Mouse (Mus musculus): ENCODE results near the gene C2cd4b. TPM values are rescaled to one million over a fixed set of nuclear protein-coding genes. Genes with fewer than 3 reads are reported as not detected.
"Not testable (repeated sequence)": the region's sequence is repeated elsewhere in the genome, so short reads cannot be mapped to it uniquely, and the experiment has no call there.

C2cd4b gene
- polyA plus RNA-seq, 1 experiment, result not detected

DNA sequence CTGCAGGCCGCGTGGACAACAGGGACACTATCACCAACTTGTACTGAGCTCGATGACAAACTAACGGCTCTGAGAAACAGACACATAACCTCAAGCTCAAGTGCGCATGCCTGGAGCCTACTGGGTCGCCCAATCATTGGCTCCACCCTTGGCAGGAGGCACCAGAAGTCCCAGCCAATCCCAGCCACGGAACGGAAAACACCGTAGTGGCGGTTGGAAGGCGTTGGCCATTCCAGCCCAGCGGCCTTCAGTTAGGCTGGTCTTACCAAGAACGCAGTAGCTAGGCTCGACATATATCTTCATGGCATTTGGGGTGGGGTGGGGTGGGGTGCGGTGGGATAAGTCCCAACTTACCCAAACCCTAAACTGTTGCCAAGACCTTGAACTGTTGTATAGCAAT lies 25.5 kb upstream of the C2cd4b start:
- no peak overlapping the region for H3K4me3 ChIP-seq (replicated peaks; ENCODE audit: control insufficient read depth, low read depth, low read length)

DNA sequence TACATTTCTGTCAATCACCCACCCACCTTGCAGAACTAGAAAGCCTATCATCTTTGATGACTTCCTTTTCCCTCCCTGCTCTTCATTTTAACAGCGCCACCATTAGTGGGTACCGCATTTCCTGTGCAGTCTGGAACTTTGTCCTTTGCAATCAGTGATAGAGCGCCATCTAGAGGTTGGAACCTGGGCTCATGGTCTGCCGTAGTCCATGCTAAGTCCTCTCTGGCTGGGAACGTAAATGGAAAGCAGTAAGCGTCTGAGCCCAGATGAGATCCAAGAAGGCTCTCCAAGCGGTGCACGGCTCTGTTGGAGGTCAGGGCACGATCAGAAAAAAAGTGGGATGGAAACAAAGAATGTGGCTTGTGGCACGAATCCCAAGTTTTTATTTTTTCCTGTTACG lies 23.8 kb upstream of the C2cd4b start:
- Histone ChIP-seq H3K27ac (ENCODE audit: control insufficient read depth, insufficient read depth, low read depth, low read length, poor library complexity) (no peak overlapping the region), H3K4me3 (replicated peaks; ENCODE audit: control insufficient read depth, low read depth, low read length) (no peak overlapping the region), H3K4me1 (ENCODE audit: control insufficient read depth, insufficient read depth, low read length) (no peaks in the 10 kb centered on the region)
- 47% methylated on average over 11 of the region's 11 CpGs for WGBS
- TF ChIP-seq POLR2A (IDR thresholded peaks at IDR 0.05; ENCODE audit: borderline replicate concordance, control insufficient read depth, low read depth, low read length), result no peak
- peak; percentile 26; the same call in 1 of the 2 replicates for TF ChIP-seq CTCF (IDR thresholded peaks at IDR 0.05; ENCODE audit: control insufficient read depth, insufficient read depth, low read length)

More for the DNA sequence above, 25.5 kb upstream of the C2cd4b start:
- 92% methylated on average over 15 of the region's 15 CpGs for WGBS
- H3K27ac ChIP-seq (ENCODE audit: control insufficient read depth, insufficient read depth, low read depth, low read length, poor library complexity), result no peak overlapping the region
- TF ChIP-seq CTCF (IDR thresholded peaks at IDR 0.05; ENCODE audit: control insufficient read depth, insufficient read depth, low read length) (no peak), POLR2A (IDR thresholded peaks at IDR 0.05; ENCODE audit: borderline replicate concordance, control insufficient read depth, low read depth, low read length) (no peak)
- no peaks in the 10 kb centered on the region for H3K4me1 ChIP-seq (ENCODE audit: control insufficient read depth, insufficient read depth, low read length)

DNA sequence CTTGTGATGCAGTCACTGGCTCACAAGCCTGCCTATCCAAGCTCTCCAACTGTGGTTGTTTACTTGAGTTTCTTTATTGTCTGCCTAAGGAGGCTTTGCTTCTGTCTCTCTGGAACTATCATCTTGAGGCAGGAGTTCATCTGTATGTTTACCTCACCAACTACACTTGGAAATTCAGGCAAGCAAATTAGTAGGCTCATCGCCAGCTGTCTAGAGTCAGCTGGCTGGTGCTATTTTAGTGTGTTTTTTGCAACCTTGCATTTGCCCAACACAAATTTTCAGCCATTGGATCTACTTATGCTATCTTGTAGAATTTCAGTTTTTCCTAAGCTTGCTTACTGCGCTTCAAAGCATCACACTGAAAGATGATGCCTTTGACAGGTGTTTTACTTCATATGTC lies 18.0 kb upstream of the C2cd4b start:
- H3K4me1 ChIP-seq (ENCODE audit: control insufficient read depth, insufficient read depth, low read length), result no peaks in the 10 kb centered on the region
- no peak overlapping the region for H3K4me3 ChIP-seq (replicated peaks; ENCODE audit: control insufficient read depth, low read depth, low read length)
- 89% methylated on average over 2 of the region's 2 CpGs for WGBS
- H3K27ac ChIP-seq (ENCODE audit: control insufficient read depth, insufficient read depth, low read depth, low read length, poor library complexity), result no peak overlapping the region
- no peak for TF ChIP-seq POLR2A (IDR thresholded peaks at IDR 0.05; ENCODE audit: borderline replicate concordance, control insufficient read depth, low read depth, low read length)
- TF ChIP-seq CTCF (IDR thresholded peaks at IDR 0.05; ENCODE audit: control insufficient read depth, insufficient read depth, low read length), result no peak

DNA sequence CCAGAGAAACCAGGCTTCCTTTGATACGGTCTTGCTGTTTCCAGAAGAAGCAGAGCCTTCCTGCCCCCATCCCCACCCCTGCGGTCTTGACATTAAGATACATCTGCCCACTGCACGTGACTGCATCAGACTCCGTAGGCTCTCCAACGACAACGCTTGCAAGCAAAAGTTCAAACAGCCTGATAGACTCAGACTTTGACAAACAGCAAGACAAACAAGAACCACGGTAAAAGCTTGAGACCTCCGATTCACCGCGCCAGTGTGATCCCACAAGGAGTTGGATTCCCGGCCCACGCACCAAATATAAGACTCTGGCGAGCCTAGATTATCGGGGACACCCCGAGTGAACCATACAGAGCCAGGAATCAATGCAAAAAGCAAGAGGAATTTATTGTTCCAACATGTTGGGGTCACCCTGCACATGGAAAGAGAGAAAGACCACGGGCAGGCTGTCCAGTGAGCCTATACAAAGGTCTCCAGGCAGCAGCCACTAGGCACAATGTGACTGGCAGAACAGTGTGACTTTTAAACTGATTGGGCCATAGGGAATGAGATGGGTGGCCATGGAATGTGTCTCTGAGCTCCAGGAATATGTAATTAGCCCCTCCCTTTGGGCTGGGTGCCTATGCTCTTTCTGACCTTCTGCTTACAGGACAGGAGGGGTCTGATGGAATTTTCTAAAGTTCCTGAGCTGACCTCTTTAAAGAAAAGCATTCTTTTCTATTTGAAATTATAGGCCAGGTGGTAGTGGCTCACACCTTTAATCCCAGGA lies 5.6 kb upstream of the C2cd4b start:
- whole genome bisulfite sequencing, result 86% methylated on average over 16 of the region's 16 CpGs
- no peak for TF ChIP-seq POLR2A (IDR thresholded peaks at IDR 0.05; ENCODE audit: borderline replicate concordance, control insufficient read depth, low read depth, low read length)
- TF ChIP-seq CTCF (IDR thresholded peaks at IDR 0.05; ENCODE audit: control insufficient read depth, insufficient read depth, low read length), result no peak
- Histone ChIP-seq H3K4me1 (ENCODE audit: control insufficient read depth, insufficient read depth, low read length) (no peaks in the 10 kb centered on the region), H3K4me3 (replicated peaks; ENCODE audit: control insufficient read depth, low read depth, low read length) (no peak overlapping the region), H3K27ac (ENCODE audit: control insufficient read depth, insufficient read depth, low read depth, low read length, poor library complexity) (no peak overlapping the region)

DNA sequence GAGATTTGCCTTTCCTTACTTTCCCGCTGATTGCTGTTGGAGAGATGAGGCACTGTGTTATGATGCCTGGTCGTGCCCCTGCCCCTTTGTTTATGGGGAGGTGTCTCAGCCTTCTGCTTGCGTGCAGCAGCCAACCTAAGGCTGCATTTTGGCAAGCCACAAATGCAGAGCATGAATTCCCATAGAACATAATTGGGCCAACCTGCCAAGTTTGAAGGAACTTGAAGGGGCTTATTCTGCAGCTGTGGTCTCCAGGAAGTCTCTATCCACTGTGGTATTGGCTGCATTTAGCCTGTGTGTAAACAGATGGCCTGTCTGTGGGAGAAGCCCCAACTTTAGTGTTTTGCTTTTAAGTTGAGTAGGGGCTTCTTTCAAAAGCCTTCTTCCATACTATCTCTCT lies 4.5 kb upstream of the C2cd4b start:
- Histone ChIP-seq H3K4me3 (replicated peaks; ENCODE audit: control insufficient read depth, low read depth, low read length) (no peak overlapping the region), H3K27ac (ENCODE audit: control insufficient read depth, insufficient read depth, low read depth, low read length, poor library complexity) (no peak overlapping the region), H3K4me1 (ENCODE audit: control insufficient read depth, insufficient read depth, low read length) (no peaks in the 10 kb centered on the region)
- WGBS, result 72% methylated on average over 3 of the region's 3 CpGs
- no peak for TF ChIP-seq CTCF (IDR thresholded peaks at IDR 0.05; ENCODE audit: control insufficient read depth, insufficient read depth, low read length)
- no peak for TF ChIP-seq POLR2A (IDR thresholded peaks at IDR 0.05; ENCODE audit: borderline replicate concordance, control insufficient read depth, low read depth, low read length)

DNA sequence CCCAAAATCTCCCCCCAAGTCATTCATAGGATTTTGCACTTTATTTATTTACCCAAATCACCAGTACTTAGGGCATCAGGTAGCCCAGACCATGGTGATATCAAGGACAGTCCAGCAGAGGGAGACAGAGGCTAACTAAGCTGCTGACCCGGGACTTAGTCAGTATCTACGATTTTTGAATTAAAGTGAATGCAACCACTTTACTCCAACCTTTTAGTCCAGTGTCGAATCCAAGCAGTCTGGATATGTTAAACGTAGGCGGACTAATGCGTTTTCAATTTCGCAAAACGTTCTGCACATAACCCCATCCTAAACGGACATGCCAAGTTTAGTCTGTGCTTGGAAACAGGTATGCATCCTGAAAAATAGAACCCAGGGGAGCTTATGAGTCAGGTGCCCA lies 551 bp upstream of the C2cd4b start:
- no peaks in the 10 kb centered on the region for H3K4me1 ChIP-seq (ENCODE audit: control insufficient read depth, insufficient read depth, low read length)
- no peak overlapping the region for H3K4me3 ChIP-seq (replicated peaks; ENCODE audit: control insufficient read depth, low read depth, low read length)
- no peak overlapping the region for H3K27ac ChIP-seq (ENCODE audit: control insufficient read depth, insufficient read depth, low read depth, low read length, poor library complexity)
- WGBS, result 8% methylated on average over 9 of the region's 9 CpGs
- TF ChIP-seq CTCF (IDR thresholded peaks at IDR 0.05; ENCODE audit: control insufficient read depth, insufficient read depth, low read length) (peak; percentile 36; the same call in 1 of the 2 replicates), POLR2A (IDR thresholded peaks at IDR 0.05; ENCODE audit: borderline replicate concordance, control insufficient read depth, low read depth, low read length) (no peak)

DNA sequence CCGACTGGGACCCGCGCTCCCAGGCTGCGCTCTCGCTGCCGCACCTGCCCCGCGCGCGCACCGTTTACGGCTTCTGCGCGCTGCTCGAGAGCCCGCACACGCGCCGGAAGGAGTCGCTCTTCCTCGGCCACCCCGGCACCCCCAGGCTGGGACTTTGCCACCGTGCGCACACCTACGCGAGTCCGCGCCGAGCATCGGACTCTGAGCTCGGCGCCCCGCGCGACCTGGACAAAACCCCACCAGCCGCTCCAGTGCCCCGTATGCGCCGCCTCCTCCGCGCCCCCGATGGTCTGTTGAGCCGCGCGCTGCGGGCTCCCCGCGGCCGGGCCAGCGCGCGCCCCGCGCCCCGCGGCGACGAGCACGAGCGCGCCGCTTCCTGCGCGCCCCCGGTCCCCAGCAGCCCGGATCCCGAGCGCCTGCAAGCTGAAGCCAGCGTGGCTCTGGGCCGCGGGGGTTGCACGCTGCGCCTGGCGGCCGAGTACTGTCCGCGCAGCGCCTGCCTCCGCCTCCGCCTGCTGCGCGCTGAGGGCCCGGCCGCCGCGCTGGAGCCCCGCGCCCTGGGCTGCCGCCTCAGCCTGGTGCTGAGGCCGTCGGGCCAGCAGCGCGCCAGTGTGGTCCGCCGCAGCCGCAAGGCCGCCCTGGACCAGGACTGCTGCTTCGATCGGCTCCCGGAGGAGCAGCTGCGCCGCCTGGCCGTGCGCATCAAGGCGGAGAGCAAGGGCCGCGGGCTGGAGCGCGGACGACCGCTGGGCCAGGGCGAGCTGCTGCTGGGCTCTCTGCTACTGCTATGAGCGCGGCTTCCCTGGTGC lies 923 bp downstream of the C2cd4b start:
- H3K4me1 ChIP-seq (ENCODE audit: control insufficient read depth, insufficient read depth, low read length); H3K4me3 ChIP-seq (replicated peaks; ENCODE audit: control insufficient read depth, low read depth, low read length); H3K27ac ChIP-seq (ENCODE audit: control insufficient read depth, insufficient read depth, low read depth, low read length, poor library complexity): not testable (repeated sequence)
- WGBS, result 3% methylated on average over 105 of the region's 114 CpGs

DNA sequence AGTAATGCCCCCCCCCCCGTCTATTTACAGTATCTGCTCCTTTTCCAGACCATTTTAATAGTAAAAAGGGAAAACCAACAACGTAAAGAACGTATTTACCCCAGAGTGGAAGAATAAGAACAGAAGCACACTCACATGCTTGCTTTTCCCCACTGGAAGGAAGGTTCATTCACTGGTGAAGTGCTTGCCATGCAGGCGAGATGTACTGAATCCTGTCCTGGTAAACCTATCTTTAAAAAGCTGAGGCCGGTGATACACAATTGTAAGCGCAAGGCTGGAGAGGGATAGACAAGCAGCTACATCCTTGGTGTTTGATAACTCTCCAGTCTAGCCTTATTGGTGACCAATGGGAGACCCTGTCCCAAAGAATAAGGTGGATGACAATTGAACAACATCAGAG lies 1.8 kb downstream of the C2cd4b start:
- Histone ChIP-seq H3K4me1 (ENCODE audit: control insufficient read depth, insufficient read depth, low read length) (no peaks in the 10 kb centered on the region), H3K27ac (ENCODE audit: control insufficient read depth, insufficient read depth, low read depth, low read length, poor library complexity) (no peak overlapping the region), H3K4me3 (replicated peaks; ENCODE audit: control insufficient read depth, low read depth, low read length) (no peak overlapping the region)
- 67% methylated on average over 6 of the region's 6 CpGs for WGBS
- no peak for TF ChIP-seq POLR2A (IDR thresholded peaks at IDR 0.05; ENCODE audit: borderline replicate concordance, control insufficient read depth, low read depth, low read length)
- no peak for TF ChIP-seq CTCF (IDR thresholded peaks at IDR 0.05; ENCODE audit: control insufficient read depth, insufficient read depth, low read length)

Measured in bone marrow, adult 2 months (tissue).